Mouse (Mus musculus) kidney, adult 2 months (tissue): ENCODE measurements around the gene Nav2. TPM values are rescaled to one million over a fixed set of nuclear protein-coding genes. Genes with fewer than 3 reads are reported as not detected.

Source experiments
- DNase-seq: peaks from one replicate; pipeline ENCODE4 v3.0.0; 2021
- H3K27ac ChIP-seq: fragments of 200-500 bp; 2 replicates; pipeline ENCODE4 v1.5.1; 2012; ENCODE audit warnings: low read depth, low read length, control low read depth, inconsistent platforms; ENCODE audit not compliant: insufficient read depth
- H3K27me3 ChIP-seq: fragments of 200-500 bp; replicated peaks from 2 replicates; pipeline ENCODE4 v1.6.1; 2012; ENCODE audit warnings: mild to moderate bottlenecking, moderate library complexity, low read length, inconsistent platforms; ENCODE audit not compliant: control insufficient read depth, insufficient read depth
- H3K36me3 ChIP-seq: fragments of 200-500 bp; 2 replicates; pipeline ENCODE4 v1.6.1; 2012; ENCODE audit warnings: mild to moderate bottlenecking, moderate library complexity, low read length, inconsistent platforms; ENCODE audit not compliant: control insufficient read depth, insufficient read depth
- H3K4me1 ChIP-seq: fragments of 200-500 bp; 2 replicates; pipeline ENCODE4 v1.6.1; 2011; ENCODE audit warnings: low read length; ENCODE audit not compliant: control insufficient read depth, insufficient read depth
- H3K4me3 ChIP-seq: fragments of 200-500 bp; 2 replicates; pipeline ENCODE4 v1.5.1; 2011; ENCODE audit warnings: mild to moderate bottlenecking, low read depth, low read length, control low read depth; ENCODE audit not compliant: insufficient read depth
- CTCF ChIP-seq: fragments of 200-500 bp; conservative IDR thresholded peaks from 2 replicates; pipeline ENCODE4 v1.5.1; 2011; ENCODE audit warnings: low read depth, mild to moderate bottlenecking, control low read depth, low read length, moderate library complexity, mixed read lengths; ENCODE audit not compliant: insufficient read depth, insufficient read length
- POLR2A ChIP-seq: fragments of 200-500 bp; IDR thresholded peaks from one replicate; pipeline ENCODE4 v1.6.1; 2011; ENCODE audit warnings: low read depth, low read length, control low read depth
- whole genome bisulfite sequencing: fragments of 180-500 bp; shearing (Covaris S2); methylation state at CpG from one replicate; pipeline ENCODE4 v1.1.7; 2018; 5-methylcytosine and 5-hydroxymethylcytosine counted together
- polyA plus RNA-seq: library from polyadenylated mRNA; depleted of rRNA; stranded (reverse); fragments of >200 nt; gene quantifications from 2 replicates; pipeline ENCODE4 v1.2.3, GENCODE M21; 2012

Gene Nav2
- polyA plus RNA-seq, 1 experiment = 18.3 TPM

DNA sequence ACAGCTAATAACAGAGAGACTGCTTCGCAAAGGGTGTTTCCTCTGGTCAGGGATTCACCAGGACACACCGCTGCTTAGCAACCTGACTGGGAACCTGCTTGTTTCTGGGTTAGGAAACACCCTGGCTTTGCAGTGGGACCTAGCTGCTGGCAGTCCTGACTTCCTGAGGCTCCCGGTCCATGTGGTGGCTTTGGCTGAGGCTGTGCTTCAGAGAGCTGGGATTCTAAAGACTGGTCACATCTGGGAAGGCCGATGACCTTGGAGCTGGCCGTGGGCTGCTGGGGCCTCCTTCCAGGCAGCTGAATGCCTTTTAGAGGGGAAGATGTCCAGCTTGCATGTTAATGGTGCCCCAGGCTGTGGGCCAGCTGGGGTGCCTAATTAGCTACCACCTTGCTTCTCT, 615.2 kb downstream of the Nav2 start:
- peaks cover 28% of the 10 kb centered on the region; the same call in 1 of the 2 replicates for H3K4me1 ChIP-seq
- no peaks in the 10 kb centered on the region for H3K27me3 ChIP-seq
- H3K4me3 ChIP-seq = peak overlapping the region; percentile 37
- 23% methylated on average over 5 of the region's 5 CpGs for WGBS
- peak; percentile 62 for DNase-seq
- no peaks in the 10 kb centered on the region for H3K36me3 ChIP-seq
- TF ChIP-seq CTCF (no peak), POLR2A (no peak)
- H3K27ac ChIP-seq = peak overlapping the region; percentile 91

DNA sequence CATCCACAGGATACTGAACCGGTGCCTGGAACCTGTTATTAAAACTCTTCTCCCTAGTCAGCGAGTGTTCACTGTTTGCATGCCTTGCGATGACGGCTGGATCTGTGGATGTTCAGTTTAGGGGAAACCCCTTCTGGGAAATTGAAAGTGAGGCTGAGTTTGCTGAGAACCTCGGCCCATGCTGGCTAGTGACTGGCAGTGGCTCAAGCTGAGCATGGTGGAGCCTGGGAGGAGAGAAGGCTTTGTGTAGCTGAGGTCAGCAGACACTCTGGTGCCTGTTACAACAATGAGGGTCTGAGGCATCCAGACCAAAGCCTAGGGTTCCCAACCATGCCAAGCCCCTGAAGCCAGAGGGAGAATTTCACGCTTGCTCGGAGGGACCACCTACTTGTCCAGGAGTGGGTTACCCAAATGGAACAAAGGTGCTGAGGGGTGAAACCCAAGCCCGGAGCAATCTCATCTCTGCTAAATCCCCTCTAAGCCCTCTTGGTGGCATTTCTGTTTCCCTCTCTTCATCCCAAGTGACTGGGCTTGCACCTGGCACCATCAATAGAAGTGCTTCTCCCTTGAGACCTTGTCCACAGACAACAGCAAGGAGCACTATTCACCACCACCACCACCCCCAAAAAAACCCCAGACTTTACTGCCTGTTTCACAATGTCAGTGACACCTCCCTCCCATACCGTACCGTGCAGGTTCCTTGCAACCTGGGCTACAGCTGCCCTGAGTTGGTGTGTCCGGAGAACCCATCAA, 617.0 kb downstream of the Nav2 start:
- Histone ChIP-seq H3K27ac (peak overlapping the region; percentile 51), H3K27me3 (no peaks in the 10 kb centered on the region), H3K36me3 (no peaks in the 10 kb centered on the region), H3K4me1 (peaks cover 27% of the 10 kb centered on the region; the same call in 1 of the 2 replicates), H3K4me3 (no peak overlapping the region)
- no peak for TF ChIP-seq POLR2A
- TF ChIP-seq CTCF = no peak
- DNase-seq = no peak
- 37% methylated on average over 11 of the region's 11 CpGs for WGBS

DNA sequence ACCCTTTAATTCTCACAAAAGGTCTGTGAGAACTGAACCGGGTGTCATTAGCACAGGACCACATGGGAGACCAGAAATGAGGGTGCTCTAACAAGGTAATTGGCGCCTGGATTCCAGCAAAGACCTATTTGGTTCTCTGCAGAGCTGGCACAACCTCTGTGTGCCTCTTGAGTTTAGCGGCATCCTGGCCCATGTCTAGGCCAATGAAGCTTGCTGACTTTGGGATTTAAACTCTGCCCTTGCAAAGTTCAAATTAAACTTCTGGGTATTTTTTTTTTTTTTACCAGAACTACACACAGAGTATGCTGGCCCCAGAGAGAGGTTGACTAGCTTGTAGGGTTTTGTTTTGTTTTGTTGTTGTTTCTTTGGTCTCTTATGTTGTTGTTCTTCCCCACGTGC, 617.6 kb downstream of the Nav2 start:
- peak; percentile 82 for DNase-seq
- no peaks in the 10 kb centered on the region for H3K36me3 ChIP-seq
- WGBS = 36% methylated on average over 4 of the region's 4 CpGs
- H3K4me3 ChIP-seq = no peak overlapping the region
- TF ChIP-seq POLR2A (no peak), CTCF (no peak)
- H3K27ac ChIP-seq = peak overlapping the region; percentile 51
- no peaks in the 10 kb centered on the region for H3K27me3 ChIP-seq
- peaks cover 25% of the 10 kb centered on the region; the same call in 1 of the 2 replicates for H3K4me1 ChIP-seq

DNA sequence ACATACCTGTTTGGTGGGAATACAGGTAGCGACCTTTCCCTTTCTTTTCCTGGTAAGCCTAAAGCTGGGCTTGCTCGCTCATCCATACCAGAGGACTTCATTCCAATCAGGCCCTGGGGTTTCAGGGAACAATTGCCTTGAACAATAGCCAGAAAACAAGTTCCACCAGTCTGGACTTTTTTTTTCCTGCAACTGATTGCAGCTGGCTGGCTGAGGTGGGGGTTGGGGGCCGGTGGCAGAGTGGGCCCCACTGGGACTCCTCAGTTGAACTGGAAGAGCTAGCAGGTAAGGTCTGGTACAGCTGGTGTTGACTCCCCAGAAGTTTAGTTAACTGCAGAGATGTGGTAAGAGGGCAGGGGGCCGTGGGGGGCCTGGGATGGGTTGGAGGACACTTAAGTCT, 619.0 kb downstream of the Nav2 start:
- 20% methylated on average over 4 of the region's 4 CpGs for WGBS
- DNase-seq = peak; percentile 64
- Histone ChIP-seq H3K4me3 (no peak overlapping the region), H3K36me3 (no peaks in the 10 kb centered on the region), H3K4me1 (peaks cover 17% of the 10 kb centered on the region; the same call in 1 of the 2 replicates), H3K27ac (peak overlapping the region; percentile 53), H3K27me3 (no peaks in the 10 kb centered on the region)
- no peak for TF ChIP-seq CTCF
- TF ChIP-seq POLR2A = no peak

DNA sequence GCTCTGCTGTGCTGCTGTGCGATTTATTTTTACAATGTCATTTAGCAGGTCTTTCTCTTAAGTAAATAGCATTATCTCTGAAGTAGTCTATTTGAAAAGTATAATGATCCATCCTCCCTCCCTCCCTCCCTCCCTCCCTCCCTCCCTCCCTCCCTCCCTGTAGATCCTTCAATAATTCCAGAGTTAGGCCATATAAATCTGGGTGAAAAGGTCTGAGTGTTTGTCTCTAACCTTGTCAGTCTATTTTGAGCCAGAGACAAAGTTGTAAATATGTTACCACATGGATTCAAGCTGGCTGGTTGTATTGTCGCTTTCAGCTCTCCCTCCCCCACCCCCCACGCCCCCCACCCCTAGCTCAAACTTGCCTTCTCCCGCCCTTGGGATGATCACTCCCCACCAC, 619.4 kb downstream of the Nav2 start:
- DNase-seq = no peak
- Histone ChIP-seq H3K27me3 (no peaks in the 10 kb centered on the region), H3K36me3 (no peaks in the 10 kb centered on the region), H3K4me1 (peaks cover 17% of the 10 kb centered on the region; the same call in 1 of the 2 replicates), H3K27ac (peak overlapping the region; percentile 53), H3K4me3 (no peak overlapping the region)
- 25% methylated on average over 4 of the region's 4 CpGs for WGBS
- TF ChIP-seq POLR2A = no peak

DNA sequence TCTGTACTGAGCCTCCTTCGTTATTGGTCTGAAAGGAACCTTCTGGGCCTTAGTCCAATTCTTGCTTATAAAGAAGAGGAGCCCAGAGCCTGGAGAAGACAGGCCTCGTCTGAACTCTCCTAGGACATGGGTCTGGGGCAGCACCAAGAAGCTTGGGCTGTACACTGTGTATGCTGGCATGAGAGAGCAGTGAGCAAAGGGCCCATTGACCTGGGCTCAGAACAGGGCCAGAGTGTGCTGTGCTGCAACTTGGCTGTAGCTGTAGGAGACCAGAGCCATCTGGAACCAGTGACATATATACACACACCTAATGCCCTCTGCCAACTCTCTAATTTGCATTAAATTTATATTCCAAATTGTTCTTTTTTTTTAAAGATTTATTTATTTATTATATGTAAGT, 621.0 kb downstream of the Nav2 start:
- H3K27me3 ChIP-seq = no peaks in the 10 kb centered on the region
- DNase-seq = no peak
- 40% methylated on average over 2 of the region's 2 CpGs for WGBS
- no peaks in the 10 kb centered on the region for H3K36me3 ChIP-seq
- no peak overlapping the region for H3K4me3 ChIP-seq
- no peak overlapping the region for H3K27ac ChIP-seq
- peaks cover 25% of the 10 kb centered on the region for H3K4me1 ChIP-seq
- TF ChIP-seq CTCF (no peak), POLR2A (no peak)

DNA sequence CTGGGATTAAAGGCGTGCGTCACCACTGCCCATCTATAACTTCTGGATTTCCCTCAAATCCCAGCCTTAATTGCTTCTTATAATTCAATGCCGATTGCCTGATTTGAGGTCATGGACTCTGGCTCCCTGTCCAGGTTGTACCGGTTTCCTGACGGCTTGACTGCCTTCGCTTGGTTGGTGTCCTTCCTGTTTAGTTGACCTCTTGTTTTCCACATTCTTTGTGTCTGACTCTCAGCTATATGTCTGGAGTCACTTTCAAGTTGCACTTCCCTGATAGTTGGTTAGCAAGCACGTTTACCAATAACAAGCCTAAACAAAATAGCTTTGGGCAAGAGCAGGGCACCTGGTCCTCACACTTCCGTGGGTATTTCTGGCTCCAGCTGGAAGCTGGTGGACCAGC, 625.1 kb downstream of the Nav2 start:
- WGBS = 24% methylated on average over 8 of the region's 8 CpGs
- no peak overlapping the region for H3K4me3 ChIP-seq
- H3K27me3 ChIP-seq = no peaks in the 10 kb centered on the region
- TF ChIP-seq CTCF (no peak), POLR2A (no peak)
- H3K4me1 ChIP-seq = peaks cover 12% of the 10 kb centered on the region
- H3K36me3 ChIP-seq = no peaks in the 10 kb centered on the region
- peak overlapping the region; percentile 54 for H3K27ac ChIP-seq
- peak; percentile 77 for DNase-seq
